Mouse (Mus musculus) midbrain, postnatal 0 days (tissue): ENCODE data around the gene Ahcy. TPM values are rescaled to one million over a fixed set of nuclear protein-coding genes. Genes with fewer than 3 reads are reported as not detected.
A peak's percentile ranks its signal among the peaks of the same experiment; 100 is the strongest.

Experiments
- ATAC-seq: fragments of 200-750 bp; cut with Nextera tagmentation; 2 replicates; pipeline ENCODE4 v1.8.0; 2017; ENCODE audit warnings: moderate number of reproducible peaks, mild to moderate bottlenecking, moderate TSS enrichment, moderate library complexity; ENCODE audit not compliant: low FRiP score
- DNase-seq: peaks from one replicate; pipeline ENCODE4 v3.0.0-alpha.2; 2015; ENCODE audit warnings: low spot score
- H3K27ac ChIP-seq: fragments of 300-500 bp; sonication (generic); 2 replicates; pipeline ENCODE4 v1.5.1; 2014; ENCODE audit warnings: low read depth, mild to moderate bottlenecking, low read length, mixed read lengths
- H3K27me3 ChIP-seq: fragments of 300-500 bp; sonication (generic); 2 replicates; pipeline ENCODE4 v1.6.1; 2014; ENCODE audit warnings: low read length, control low read depth, mixed read lengths; ENCODE audit not compliant: insufficient read depth
- H3K36me3 ChIP-seq: fragments of 300-500 bp; sonication (generic); 2 replicates; pipeline ENCODE4 v1.6.1; 2014; ENCODE audit warnings: low read length, control low read depth, mixed read lengths; ENCODE audit not compliant: insufficient read depth
- H3K4me1 ChIP-seq: fragments of 300-500 bp; sonication (generic); 2 replicates; pipeline ENCODE4 v1.6.1; 2014; ENCODE audit warnings: mild to moderate bottlenecking, control low read depth, antibody characterized with exemption, low read length, mixed read lengths; ENCODE audit not compliant: insufficient read depth
- H3K4me2 ChIP-seq: fragments of 300-500 bp; sonication (generic); 2 replicates; pipeline ENCODE4 v1.6.1; 2014; ENCODE audit warnings: low read depth, mild to moderate bottlenecking, low read length, mixed read lengths; ENCODE audit not compliant: poor library complexity, severe bottlenecking
- H3K4me3 ChIP-seq: fragments of 300-500 bp; sonication (generic); 2 replicates; pipeline ENCODE4 v1.5.1; 2014; ENCODE audit warnings: low read depth, mild to moderate bottlenecking, low read length, moderate library complexity
- H3K9ac ChIP-seq: fragments of 300-500 bp; sonication (generic); replicated peaks from 2 replicates; pipeline ENCODE4 v1.6.1; 2014; ENCODE audit warnings: mild to moderate bottlenecking, low read length, moderate library complexity, mixed read lengths; ENCODE audit not compliant: poor library complexity, severe bottlenecking
- H3K9me3 ChIP-seq: fragments of 300-500 bp; sonication (generic); 2 replicates; pipeline ENCODE4 v1.6.1; 2016; ENCODE audit warnings: low read length, control low read depth
- CTCF ChIP-seq: IDR thresholded peaks from 2 replicates; pipeline ENCODE4 v1.5.1; 2016; ENCODE audit warnings: antibody characterized with exemption, mild to moderate bottlenecking
- WGBS: fragments of 180-500 bp; shearing (Covaris S2); extraction: QIAGEN DNeasy Blood & Tissue Kit; methylation state at CpG from one replicate; pipeline ENCODE4 v1.1.7; 2014; 5-methylcytosine and 5-hydroxymethylcytosine counted together
- polyA plus RNA-seq: library from polyadenylated mRNA; unstranded; fragments of >200 nt; fragmentation: Nextera tagmentation; extraction: Ambion mirVana; gene quantifications from 2 replicates; pipeline ENCODE4 v1.2.1, GENCODE M21; 2015
- total RNA-seq: library from RNA; depleted of rRNA; stranded (reverse); fragments of >200 nt; gene quantifications from 2 replicates; pipeline ENCODE4 v1.2.3, GENCODE M21; 2014

Gene Ahcy
- total and polyA plus RNA-seq, 2 experiments from 2014 or later: 28.5 to 61.4 TPM

DNA sequence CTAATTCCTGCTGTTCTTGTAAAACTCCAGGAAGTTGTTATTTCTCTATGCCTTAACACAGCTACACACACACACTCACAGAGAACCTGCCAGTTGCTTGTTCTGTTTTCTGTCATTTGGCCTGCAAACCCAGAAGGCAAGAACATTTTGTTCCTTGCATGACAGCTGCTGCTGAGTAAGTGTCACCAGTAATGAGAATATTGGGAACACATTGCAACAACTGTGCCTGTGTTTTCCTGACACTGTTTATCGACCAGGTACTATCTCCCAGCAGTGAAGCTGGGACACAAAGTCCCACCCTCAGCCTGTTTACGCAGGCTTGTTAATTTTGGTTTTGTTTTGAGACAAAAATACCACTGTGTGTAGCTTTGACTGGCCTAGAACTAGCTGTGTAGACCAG is 21.6 kb downstream of the Ahcy start:
- Histone ChIP-seq H3K4me3 (no peak overlapping the region), H3K27ac (no peak overlapping the region), H3K36me3 (no peaks in the 10 kb centered on the region), H3K4me1 (peaks cover 3% of the 10 kb centered on the region; the same call in 1 of the 2 replicates), H3K9me3 (no peaks in the 10 kb centered on the region), H3K9ac (no peak overlapping the region), H3K27me3 (no peaks in the 10 kb centered on the region), H3K4me2 (no peak overlapping the region)
- 85% methylated on average over 2 of the region's 2 CpGs for WGBS
- no peak for DNase-seq
- ATAC-seq: no peak
- TF ChIP-seq CTCF: no peak

- H3K4me1 ChIP-seq: peaks cover 3% of the 10 kb centered on the region; the same call in 1 of the 2 replicates
- WGBS: 27% methylated on average over 9 of the region's 9 CpGs
- H3K27me3 ChIP-seq: no peaks in the 10 kb centered on the region
- H3K4me2 ChIP-seq: peak overlapping the region; percentile 88
- H3K4me3 ChIP-seq: peak overlapping the region; percentile 39
- H3K9ac ChIP-seq: peak overlapping the region; percentile 44
- no peaks in the 10 kb centered on the region for H3K9me3 ChIP-seq
- no peak for TF ChIP-seq CTCF
- no peak for ATAC-seq
- peak overlapping the region; percentile 91; the same call in 1 of the 2 replicates for H3K27ac ChIP-seq
- no peak for DNase-seq
- no peaks in the 10 kb centered on the region for H3K36me3 ChIP-seq
Measured at GRCm38 (mm10) chr2:155051622-155052351, 22.5 kb downstream of the Ahcy start.

GRCm38 (mm10) chr2:155050504-155051236 is 23.6 kb downstream of the Ahcy start:
- peak overlapping the region; percentile 88 for H3K4me2 ChIP-seq
- no peaks in the 10 kb centered on the region for H3K27me3 ChIP-seq
- ATAC-seq (peak; percentile 96), DNase-seq (peak; percentile 97)
- H3K9ac ChIP-seq: peak overlapping the region; percentile 75
- WGBS: 2% methylated on average over 44 of the region's 45 CpGs
- peak overlapping the region; percentile 91 for H3K27ac ChIP-seq
- no peaks in the 10 kb centered on the region for H3K36me3 ChIP-seq
- H3K9me3 ChIP-seq: no peaks in the 10 kb centered on the region
- peaks cover 3% of the 10 kb centered on the region; the same call in 1 of the 2 replicates for H3K4me1 ChIP-seq
- peak overlapping the region; percentile 39 for H3K4me3 ChIP-seq
- TF ChIP-seq CTCF: 0 out of 2 replicates have a peak, but pooled peaks have one; percentile 22

DNA sequence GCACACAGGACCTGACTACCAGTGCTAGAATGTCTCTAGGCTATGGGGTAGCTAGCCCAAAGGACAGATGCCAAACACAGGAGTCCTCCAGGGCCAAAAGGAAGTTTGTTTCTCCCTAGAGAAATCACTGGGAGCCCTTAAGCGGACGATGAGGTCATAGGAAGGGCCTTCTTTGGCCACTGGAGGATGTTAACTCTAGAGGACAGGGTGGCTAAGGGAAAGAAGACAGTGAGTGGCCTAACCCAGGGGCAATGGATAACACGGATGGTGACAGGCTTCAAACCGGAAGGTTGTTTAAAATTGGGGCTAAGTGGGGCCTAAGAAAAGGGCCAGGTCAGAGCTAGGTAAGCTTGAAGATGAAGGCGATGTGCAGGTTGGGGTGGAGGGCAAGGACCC is 24.2 kb downstream of the Ahcy start:
- H3K27me3 ChIP-seq: no peaks in the 10 kb centered on the region
- H3K27ac ChIP-seq: peak overlapping the region; percentile 91
- no peak for TF ChIP-seq CTCF
- H3K36me3 ChIP-seq: no peaks in the 10 kb centered on the region
- H3K9me3 ChIP-seq: no peaks in the 10 kb centered on the region
- peak overlapping the region; percentile 88 for H3K4me2 ChIP-seq
- H3K4me1 ChIP-seq: peaks cover 3% of the 10 kb centered on the region; the same call in 1 of the 2 replicates
- WGBS: 19% methylated on average over 5 of the region's 5 CpGs
- H3K9ac ChIP-seq: peak overlapping the region; percentile 75
- H3K4me3 ChIP-seq: peak overlapping the region; percentile 39
- peak; percentile 26 for ATAC-seq
- peak; percentile 15 for DNase-seq

DNA sequence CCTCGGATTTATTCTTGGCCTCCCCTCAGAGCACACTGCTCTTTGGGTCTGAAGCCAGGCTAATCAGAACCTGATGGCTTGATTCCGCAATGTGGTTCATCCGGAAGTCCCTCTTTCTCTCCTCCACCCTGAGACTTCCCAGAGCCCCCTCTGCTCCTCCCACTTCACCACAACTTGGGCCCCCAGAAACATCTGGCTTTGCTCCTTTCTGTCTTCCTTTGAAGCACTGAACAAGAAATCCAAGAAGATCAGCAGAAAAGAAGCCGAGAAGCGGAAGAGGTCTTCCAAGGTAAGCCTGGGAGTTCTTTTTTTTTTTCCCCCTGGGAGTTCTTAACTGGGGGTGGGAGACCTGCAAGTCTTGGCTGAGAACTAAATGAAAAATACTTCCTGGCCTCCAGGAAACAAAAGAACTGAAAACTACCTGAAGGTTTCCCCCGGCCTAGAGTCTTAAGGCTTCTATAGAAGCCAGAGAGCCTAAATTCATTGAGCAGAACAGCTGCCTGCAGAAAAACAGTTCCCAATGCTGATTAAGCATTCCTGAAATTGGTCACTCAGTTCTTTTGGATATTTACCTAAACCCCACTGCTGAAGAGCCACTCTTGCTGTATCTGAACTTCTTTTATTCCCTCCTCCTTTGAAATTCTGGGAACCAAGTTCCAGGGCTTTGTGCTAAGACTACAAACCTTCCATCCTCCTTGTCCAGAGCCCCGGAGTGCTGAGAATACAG is 26.7 kb downstream of the Ahcy start:
- Histone ChIP-seq H3K4me3 (no peak overlapping the region), H3K9me3 (no peaks in the 10 kb centered on the region), H3K27me3 (no peaks in the 10 kb centered on the region), H3K27ac (no peak overlapping the region), H3K36me3 (no peaks in the 10 kb centered on the region), H3K9ac (no peak overlapping the region), H3K4me2 (no peak overlapping the region), H3K4me1 (peaks cover 3% of the 10 kb centered on the region; the same call in 1 of the 2 replicates)
- TF ChIP-seq CTCF: no peak
- no peak for DNase-seq
- WGBS: 66% methylated on average over 7 of the region's 7 CpGs
- ATAC-seq: no peak
